Mouse (Mus musculus) 3134 (cell line): ENCODE measurements around the gene Abcb9.

Experiments
- DNase-seq: peaks from one replicate; pipeline ENCODE4 v3.0.0-alpha.2; 2011; ENCODE audit warnings: low spot score; ENCODE audit not compliant: insufficient read length; ENCODE audit errors: extremely low read depth

The Abcb9 gene

GRCm38 (mm10) chr5:124093852-124094604 lies 1.6 kb downstream of the Abcb9 start:
- no peak for DNase-seq

GRCm38 (mm10) chr5:124093120-124093794 lies 2.3 kb downstream of the Abcb9 start:
- DNase-seq = peak; percentile 50

GRCm38 (mm10) chr5:124091951-124092406 lies 3.6 kb downstream of the Abcb9 start:
- DNase-seq = no peak

GRCm38 (mm10) chr5:124089868-124090267 lies 5.7 kb downstream of the Abcb9 start:
- DNase-seq = no peak

GRCm38 (mm10) chr5:124086876-124087275 lies 8.7 kb downstream of the Abcb9 start:
- no peak for DNase-seq

GRCm38 (mm10) chr5:124085513-124085912 lies 10.1 kb downstream of the Abcb9 start:
- DNase-seq = no peak

GRCm38 (mm10) chr5:124084588-124085173 lies 10.9 kb downstream of the Abcb9 start:
- DNase-seq = peak; percentile 48

GRCm38 (mm10) chr5:124083850-124084587 lies 11.6 kb downstream of the Abcb9 start:
- peak; percentile 57 for DNase-seq

- no peak for DNase-seq
Measured at GRCm38 (mm10) chr5:124082941-124083688, 12.5 kb downstream of the Abcb9 start.

GRCm38 (mm10) chr5:124082447-124082846 lies 13.2 kb downstream of the Abcb9 start:
- no peak for DNase-seq

GRCm38 (mm10) chr5:124079880-124080279 lies 15.7 kb downstream of the Abcb9 start:
- DNase-seq = no peak

- peak; percentile 72 for DNase-seq
Measured at GRCm38 (mm10) chr5:124078794-124079416, 16.7 kb downstream of the Abcb9 start.

- no peak for DNase-seq
Measured at GRCm38 (mm10) chr5:124077856-124078460, 17.6 kb downstream of the Abcb9 start.

- no peak for DNase-seq
Measured at GRCm38 (mm10) chr5:124077241-124077640, 18.4 kb downstream of the Abcb9 start.

- DNase-seq = no peak
Measured at GRCm38 (mm10) chr5:124076559-124076958, 19.0 kb downstream of the Abcb9 start.

- DNase-seq = no peak
Measured at GRCm38 (mm10) chr5:124075716-124076115, 19.9 kb downstream of the Abcb9 start.

GRCm38 (mm10) chr5:124074845-124075307 lies 20.7 kb downstream of the Abcb9 start:
- peak; percentile 42 for DNase-seq

GRCm38 (mm10) chr5:124073682-124074081 lies 21.9 kb downstream of the Abcb9 start:
- DNase-seq = no peak

GRCm38 (mm10) chr5:124069657-124070056 lies 25.9 kb downstream of the Abcb9 start:
- no peak for DNase-seq
